Comparison of ENCODE assay signal across 9 mouse cellular contexts in the genomic region with DNA sequence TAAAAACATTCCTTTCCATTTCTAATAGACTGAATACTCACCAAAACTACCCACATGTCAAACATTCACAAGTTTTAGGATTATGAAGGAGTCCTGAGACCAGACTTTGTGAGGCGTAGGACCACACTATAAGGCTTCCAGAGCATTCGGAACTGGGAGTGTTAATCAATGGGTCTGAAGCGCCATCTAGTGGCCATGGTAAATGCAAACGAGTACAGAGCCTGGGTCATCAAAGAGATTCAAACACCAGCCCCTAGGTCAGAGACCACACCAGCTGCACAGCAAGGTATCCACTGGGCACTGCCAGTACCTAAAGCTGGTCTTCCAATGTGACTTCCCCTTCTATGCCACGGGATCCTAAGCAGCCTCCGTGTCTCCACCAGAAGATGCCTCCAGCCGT. TPM values are rescaled to one million over a fixed set of nuclear protein-coding genes. Genes with fewer than 3 reads are reported as not detected.
DNase-seq lines count a peak whose midpoint lies in the region; ATAC-seq and TF ChIP-seq lines count a peak whose summit lies in the region.
"Had no signal": no experiment of that assay in that cellular context is flagged by ENCODE, and none has a peak within 500 bp of the region (broad histone marks: within the 10 kb centered on the region; RNA-seq: fewer than 3 reads in every experiment).

No protein-coding gene starts in this region.

- no peak for TF ChIP-seq POLR2A in heart, adult 2 months (IDR thresholded peaks at IDR 0.05; ENCODE audit: insufficient read depth, low read depth, low read length)

- DNase-seq in heart, adult 2 months, result peak; percentile 53 to 66
- peak; percentile 52 for DNase-seq in c-Kit-negative CD71-positive TER-119-positive erythroid progenitor cells, embryonic 14.5 days (ENCODE audit: low read depth, low spot score)
- peak; percentile 85 for DNase-seq in forebrain, embryonic 11.5 days (ENCODE audit: low spot score)
- DNase-seq in left cerebral cortex, adult 11 months (ENCODE audit: low spot score), result peak; percentile 64
- peak; percentile 94 for DNase-seq in midbrain, embryonic 14.5 days
- DNase-seq in spleen, postnatal 4 days (ENCODE audit: low spot score in 2 of 2), result peak; percentile 58 to 85

- H3K79me2 ChIP-seq in heart, adult 2 months (replicated peaks; ENCODE audit: control insufficient read depth, insufficient read depth, low read length), result no peaks in the 10 kb centered on the region

- no peaks in the 10 kb centered on the region for H3K4me1 ChIP-seq in heart, adult 2 months (ENCODE audit: control insufficient read depth, insufficient read depth, low read length)
- H3K4me1 ChIP-seq in heart, embryonic 12.5 days (replicated peaks), result no peaks in the 10 kb centered on the region
- H3K4me1 ChIP-seq in forebrain, embryonic 11.5 days (replicated peaks; ENCODE audit: control insufficient read depth, insufficient read depth, low read length), result no peaks in the 10 kb centered on the region
- no peaks in the 10 kb centered on the region for H3K4me1 ChIP-seq in hindbrain, embryonic 16.5 days (ENCODE audit: control insufficient read depth, insufficient read depth, low read depth, low read length)
- H3K4me1 ChIP-seq in midbrain, embryonic 14.5 days (ENCODE audit: control insufficient read depth, insufficient read depth, low read length), result no peaks in the 10 kb centered on the region
- H3K4me1 ChIP-seq: midbrain, embryonic 12.5 days had no signal

- no peak overlapping the region for H3K4me2 ChIP-seq in heart, embryonic 12.5 days
- no peak overlapping the region for H3K4me2 ChIP-seq in forebrain, embryonic 11.5 days (ENCODE audit: low read depth, low read length, severe bottlenecking)
- no peak overlapping the region for H3K4me2 ChIP-seq in hindbrain, embryonic 16.5 days (ENCODE audit: low read length)
- H3K4me2 ChIP-seq in midbrain, embryonic 14.5 days (ENCODE audit: low read length), result no peak overlapping the region
- H3K4me2 ChIP-seq: midbrain, embryonic 12.5 days had no signal

- no peaks in the 10 kb centered on the region for H3K36me3 ChIP-seq in heart, adult 2 months (ENCODE audit: control insufficient read depth, insufficient read depth, low read length)
- H3K36me3 ChIP-seq in heart, embryonic 12.5 days, result no peaks in the 10 kb centered on the region
- no peaks in the 10 kb centered on the region for H3K36me3 ChIP-seq in forebrain, embryonic 11.5 days (ENCODE audit: control insufficient read depth, insufficient read depth, low read length)
- no peaks in the 10 kb centered on the region for H3K36me3 ChIP-seq in hindbrain, embryonic 16.5 days (ENCODE audit: control insufficient read depth, insufficient read depth, low read length)
- no peaks in the 10 kb centered on the region for H3K36me3 ChIP-seq in midbrain, embryonic 14.5 days (ENCODE audit: control insufficient read depth, insufficient read depth, low read length)
- H3K36me3 ChIP-seq: midbrain, embryonic 12.5 days had no signal

- peak; percentile 94 for TF ChIP-seq CTCF in heart, adult 2 months (IDR thresholded peaks at IDR 0.05)

- WGBS in heart, adult 2 months, result 13% methylated on average over 7 of the region's 7 CpGs
- 15% methylated on average over 7 of the region's 7 CpGs for WGBS in heart, embryonic 12.5 days
- WGBS in forebrain, embryonic 11.5 days, result 12% methylated on average over 7 of the region's 7 CpGs
- WGBS in hindbrain, embryonic 16.5 days, result 11% methylated on average over 7 of the region's 7 CpGs
- 13% methylated on average over 7 of the region's 7 CpGs for WGBS in midbrain, embryonic 14.5 days

- no peak for TF ChIP-seq EP300 in heart, adult 2 months (IDR thresholded peaks at IDR 0.05; ENCODE audit: insufficient read depth, low read depth, low read length)

- no peaks in the 10 kb centered on the region for H3K9me3 ChIP-seq in heart, embryonic 12.5 days (replicated peaks)
- H3K9me3 ChIP-seq in forebrain, embryonic 11.5 days (ENCODE audit: control insufficient read depth, low read length), result no peaks in the 10 kb centered on the region
- H3K9me3 ChIP-seq in hindbrain, embryonic 16.5 days (ENCODE audit: control insufficient read depth, low read length), result no peaks in the 10 kb centered on the region
- H3K9me3 ChIP-seq in midbrain, embryonic 14.5 days (ENCODE audit: control insufficient read depth, low read length), result no peaks in the 10 kb centered on the region
- H3K9me3 ChIP-seq: midbrain, embryonic 12.5 days had no signal

- intact Hi-C loops in heart, adult 2 months (cut with DNase I), result loop anchor here (1.0 to 2.0 kb wide), 4 partner anchors 130 to 300 kb away; no protein-coding TSS in a partner anchor

- no peaks in the 10 kb centered on the region for H3K27me3 ChIP-seq in heart, adult 2 months (ENCODE audit: control insufficient read depth, insufficient read depth, low read length)
- H3K27me3 ChIP-seq in heart, embryonic 12.5 days (replicated peaks), result peaks cover 10% of the 10 kb centered on the region
- no peaks in the 10 kb centered on the region for H3K27me3 ChIP-seq in forebrain, embryonic 11.5 days (ENCODE audit: control insufficient read depth, insufficient read depth, low read length)
- no peaks in the 10 kb centered on the region for H3K27me3 ChIP-seq in hindbrain, embryonic 16.5 days (replicated peaks; ENCODE audit: control insufficient read depth, insufficient read depth, low read length)
- H3K27me3 ChIP-seq in midbrain, embryonic 14.5 days (ENCODE audit: control insufficient read depth, insufficient read depth, low read length), result no peaks in the 10 kb centered on the region

- ATAC-seq in heart, embryonic 12.5 days (ENCODE audit: insufficient number of reproducible peaks, low FRiP score), result no peak
- 0 out of 2 replicates have a peak, but pooled peaks have one; percentile 21 for ATAC-seq in forebrain, embryonic 11.5 days (replicated peaks; ENCODE audit: low FRiP score)
- ATAC-seq in hindbrain, embryonic 16.5 days, result peak; percentile 68; the same call in 1 of the 2 replicates
- ATAC-seq in midbrain, embryonic 14.5 days (ENCODE audit: low FRiP score, low TSS enrichment), result no peak

- no peak overlapping the region for H3K27ac ChIP-seq in heart, adult 2 months
- H3K27ac ChIP-seq in heart, embryonic 12.5 days (ENCODE audit: poor library complexity, severe bottlenecking), result no peak overlapping the region
- no peak overlapping the region for H3K27ac ChIP-seq in forebrain, embryonic 11.5 days (ENCODE audit: low read depth, low read length)
- H3K27ac ChIP-seq in hindbrain, embryonic 16.5 days (ENCODE audit: low read depth, low read length), result no peak overlapping the region
- no peak overlapping the region for H3K27ac ChIP-seq in midbrain, embryonic 14.5 days (replicated peaks; ENCODE audit: low read depth, low read length)
- H3K27ac ChIP-seq: midbrain, embryonic 12.5 days had no signal

- H3K9ac ChIP-seq in heart, adult 2 months (ENCODE audit: low read depth, low read length), result no peak overlapping the region
- no peak overlapping the region for H3K9ac ChIP-seq in heart, embryonic 12.5 days
- H3K9ac ChIP-seq in forebrain, embryonic 11.5 days (ENCODE audit: low read length), result no peak overlapping the region
- H3K9ac ChIP-seq in hindbrain, embryonic 16.5 days (ENCODE audit: low read depth, low read length), result no peak overlapping the region
- H3K9ac ChIP-seq in midbrain, embryonic 14.5 days (replicated peaks; ENCODE audit: low read length), result no peak overlapping the region
- H3K9ac ChIP-seq: midbrain, embryonic 12.5 days had no signal

- H3K4me3 ChIP-seq in heart, adult 2 months, result no peak overlapping the region
- no peak overlapping the region for H3K4me3 ChIP-seq in heart, embryonic 12.5 days
- H3K4me3 ChIP-seq in forebrain, embryonic 11.5 days (ENCODE audit: low read depth, low read length), result no peak overlapping the region
- H3K4me3 ChIP-seq in hindbrain, embryonic 16.5 days (ENCODE audit: low read length), result no peak overlapping the region
- no peak overlapping the region for H3K4me3 ChIP-seq in midbrain, embryonic 14.5 days (replicated peaks; ENCODE audit: low read depth, low read length)
- H3K4me3 ChIP-seq: midbrain, embryonic 12.5 days had no signal

RNA-seq across cellular contexts. Expression of gene Gng13, which starts 18.5 kb away (rescaled TPM):
- total RNA-seq in heart, adult 2 months (2021), result under 1 TPM in 1 of 2 experiments, not detected in 1; 0.81 TPM
- 0.27 and 0.35 TPM in 2 replicates for polyA plus RNA-seq in heart, adult 2 months (2012; rRNA removed)
- polyA plus RNA-seq in heart, embryonic 12.5 days (2016; fragmentation: Nextera tagmentation; extraction: Ambion mirVana), result 1.5 and 4.9 TPM in 2 replicates
- 0.92 and 1.8 TPM in 2 replicates for polyA plus RNA-seq in forebrain, embryonic 11.5 days (2014; fragmentation: Nextera tagmentation; extraction: Ambion mirVana)
- 5.5 and 11.3 TPM in 2 replicates for polyA plus RNA-seq in hindbrain, embryonic 16.5 days (2015; fragmentation: Nextera tagmentation; extraction: Ambion mirVana)
- 4.3 and 6.0 TPM in 2 replicates for polyA plus RNA-seq in midbrain, embryonic 14.5 days (2014; fragmentation: Nextera tagmentation; extraction: Ambion mirVana)

RNA-seq across cellular contexts. Expression of gene Chtf18, which starts 28.8 kb away (rescaled TPM):
- 1 to 10 TPM; 1.3 to 1.6 TPM for total RNA-seq in heart, adult 2 months (2021)
- polyA plus RNA-seq in heart, adult 2 months (2012; rRNA removed), result 0.85 and 1.7 TPM in 2 replicates
- 22.4 and 23.0 TPM in 2 replicates for polyA plus RNA-seq in heart, embryonic 12.5 days (2016; fragmentation: Nextera tagmentation; extraction: Ambion mirVana)
- 34.6 and 36.0 TPM in 2 replicates for polyA plus RNA-seq in forebrain, embryonic 11.5 days (2014; fragmentation: Nextera tagmentation; extraction: Ambion mirVana)
- 6.4 and 7.4 TPM in 2 replicates for polyA plus RNA-seq in hindbrain, embryonic 16.5 days (2015; fragmentation: Nextera tagmentation; extraction: Ambion mirVana)
- 4.5 and 5.0 TPM in 2 replicates for polyA plus RNA-seq in midbrain, embryonic 14.5 days (2014; fragmentation: Nextera tagmentation; extraction: Ambion mirVana)

RNA-seq across cellular contexts. Expression of gene Rpusd1, which starts 29.0 kb away (rescaled TPM):
- 1 to 10 TPM; 4.2 to 5.1 TPM for total RNA-seq in heart, adult 2 months (2021)
- 18.0 and 18.3 TPM in 2 replicates for polyA plus RNA-seq in heart, adult 2 months (2012; rRNA removed)
- 11.3 and 12.5 TPM in 2 replicates for polyA plus RNA-seq in heart, embryonic 12.5 days (2016; fragmentation: Nextera tagmentation; extraction: Ambion mirVana)
- 20.4 and 22.6 TPM in 2 replicates for polyA plus RNA-seq in forebrain, embryonic 11.5 days (2014; fragmentation: Nextera tagmentation; extraction: Ambion mirVana)
- polyA plus RNA-seq in hindbrain, embryonic 16.5 days (2015; fragmentation: Nextera tagmentation; extraction: Ambion mirVana), result 32.9 and 33.0 TPM in 2 replicates
- polyA plus RNA-seq in midbrain, embryonic 14.5 days (2014; fragmentation: Nextera tagmentation; extraction: Ambion mirVana), result 25.7 and 28.1 TPM in 2 replicates

RNA-seq across cellular contexts. Expression of gene Mslnl, which starts 37.4 kb away (rescaled TPM):
- not detected for total RNA-seq in heart, adult 2 months (2021)
- polyA plus RNA-seq in heart, adult 2 months (2012; rRNA removed), result 0.10 and 0.26 TPM in 2 replicates
- not detected in 2 replicates for polyA plus RNA-seq in heart, embryonic 12.5 days (2016; fragmentation: Nextera tagmentation; extraction: Ambion mirVana)
- polyA plus RNA-seq in forebrain, embryonic 11.5 days (2014; fragmentation: Nextera tagmentation; extraction: Ambion mirVana), result not detected in 2 replicates
- polyA plus RNA-seq in hindbrain, embryonic 16.5 days (2015; fragmentation: Nextera tagmentation; extraction: Ambion mirVana), result not detected in 2 replicates
- polyA plus RNA-seq in midbrain, embryonic 14.5 days (2014; fragmentation: Nextera tagmentation; extraction: Ambion mirVana), result not detected in 2 replicates
- polyA plus RNA-seq: midbrain, embryonic 12.5 days had no signal

RNA-seq across cellular contexts. Expression of gene Msln, which starts 55.7 kb away (rescaled TPM):
- total RNA-seq in heart, adult 2 months (2021), result 10 to 100 TPM; 13.2 to 16.6 TPM
- 24.7 and 25.6 TPM in 2 replicates for polyA plus RNA-seq in heart, adult 2 months (2012; rRNA removed)
- polyA plus RNA-seq in heart, embryonic 12.5 days (2016; fragmentation: Nextera tagmentation; extraction: Ambion mirVana), result 18.2 and 20.5 TPM in 2 replicates
- not detected in 2 replicates for polyA plus RNA-seq in forebrain, embryonic 11.5 days (2014; fragmentation: Nextera tagmentation; extraction: Ambion mirVana)
- 0.52 and 0.76 TPM in 2 replicates for polyA plus RNA-seq in hindbrain, embryonic 16.5 days (2015; fragmentation: Nextera tagmentation; extraction: Ambion mirVana)
- 0.72 TPM in 1 of 2 replicates, not detected in the other for polyA plus RNA-seq in midbrain, embryonic 14.5 days (2014; fragmentation: Nextera tagmentation; extraction: Ambion mirVana)

Comparison
In these comparisons a context has a peak if more than half of its experiments do, and no peak if none do; other contexts are left out.
1. ATAC-seq: peak in forebrain, embryonic 11.5 days (single experiment) and hindbrain, embryonic 16.5 days (single experiment); none in heart, embryonic 12.5 days (single experiment) and midbrain, embryonic 14.5 days (single experiment).
2. Peak in every context shown above with its lines, with median percentiles within 50 percentile points of each other: DNase-seq.